Mouse (Mus musculus) hindbrain, embryonic 11.5 days (tissue): ENCODE results near the gene Clcnkb. TPM values are rescaled to one million over a fixed set of nuclear protein-coding genes. Genes with fewer than 3 reads are reported as not detected.

Source experiments
- ATAC-seq: fragments of 200-750 bp; cut with Nextera tagmentation; 2 replicates; pipeline ENCODE4 v1.8.0; 2017; ENCODE audit warnings: mild to moderate bottlenecking, moderate TSS enrichment, moderate library complexity; ENCODE audit not compliant: low FRiP score
- DNase-seq: peaks from one replicate; pipeline ENCODE4 v3.0.0-alpha.2; 2015; ENCODE audit warnings: low spot score
- H3K27ac ChIP-seq: fragments of 300-500 bp; sonication (generic); 2 replicates; pipeline ENCODE4 v1.5.1; 2014; ENCODE audit warnings: mild to moderate bottlenecking, low read depth, low read length
- H3K27me3 ChIP-seq: fragments of 300-500 bp; sonication (generic); 2 replicates; pipeline ENCODE4 v1.6.1; 2014; ENCODE audit warnings: mild to moderate bottlenecking, low read length, moderate library complexity, mixed read lengths; ENCODE audit not compliant: control insufficient read depth, insufficient read depth
- H3K36me3 ChIP-seq: fragments of 300-500 bp; sonication (generic); 2 replicates; pipeline ENCODE4 v1.6.1; 2014; ENCODE audit warnings: mild to moderate bottlenecking, low read length, moderate library complexity, mixed read lengths; ENCODE audit not compliant: control insufficient read depth, insufficient read depth
- H3K4me1 ChIP-seq: fragments of 300-500 bp; sonication (generic); replicated peaks from 2 replicates; pipeline ENCODE4 v1.6.1; 2014; ENCODE audit warnings: low read length, mixed read lengths; ENCODE audit not compliant: control insufficient read depth, insufficient read depth
- H3K4me2 ChIP-seq: fragments of 300-500 bp; sonication (generic); replicated peaks from 2 replicates; pipeline ENCODE4 v1.6.1; 2014; ENCODE audit warnings: mild to moderate bottlenecking, low read depth, low read length
- H3K4me3 ChIP-seq: fragments of 300-500 bp; sonication (generic); 2 replicates; pipeline ENCODE4 v1.5.1; 2014; ENCODE audit warnings: low read depth, low read length
- H3K9ac ChIP-seq: fragments of 300-500 bp; sonication (generic); 2 replicates; pipeline ENCODE4 v1.6.1; 2014; ENCODE audit warnings: low read depth, low read length
- H3K9me3 ChIP-seq: fragments of 300-500 bp; sonication (generic); 2 replicates; pipeline ENCODE4 v1.6.1; 2016; ENCODE audit warnings: low read length; ENCODE audit not compliant: control insufficient read depth
- WGBS: fragments of 180-500 bp; shearing (Covaris S2); extraction: QIAGEN DNeasy Blood & Tissue Kit; methylation state at CpG from one replicate; pipeline ENCODE4 v1.1.7; 2014; 5-methylcytosine and 5-hydroxymethylcytosine counted together
- polyA plus RNA-seq: library from polyadenylated mRNA; unstranded; fragments of >200 nt; fragmentation: Nextera tagmentation; extraction: Ambion mirVana; gene quantifications from 2 replicates; pipeline ENCODE4 v1.2.1, GENCODE M21; 2014

The Clcnkb gene
- polyA plus RNA-seq, 1 experiment from 2014 or later: not detected

- Histone ChIP-seq H3K9ac (no peak overlapping the region), H3K27ac (no peak overlapping the region), H3K4me1 (peaks cover 4% of the 10 kb centered on the region; the same call in 1 of the 2 replicates), H3K4me2 (no peak overlapping the region), H3K4me3 (no peak overlapping the region), H3K9me3 (no peaks in the 10 kb centered on the region), H3K27me3 (peaks cover 31% of the 10 kb centered on the region), H3K36me3 (no peaks in the 10 kb centered on the region)
- DNase-seq: no peak
- no peak for ATAC-seq
- 74% methylated on average over 7 of the region's 7 CpGs for WGBS
Observed at GRCm38 (mm10) chr4:141386150-141386549, 29.7 kb downstream of the Clcnkb start.

- Histone ChIP-seq H3K4me1 (peaks cover 4% of the 10 kb centered on the region; the same call in 1 of the 2 replicates), H3K36me3 (no peaks in the 10 kb centered on the region), H3K27ac (no peak overlapping the region), H3K4me2 (no peak overlapping the region), H3K27me3 (peaks cover 31% of the 10 kb centered on the region), H3K9me3 (no peaks in the 10 kb centered on the region), H3K9ac (no peak overlapping the region), H3K4me3 (no peak overlapping the region)
- DNase-seq (peak; percentile 82), ATAC-seq (no peak)
- 0% methylated on average over 6 of the region's 7 CpGs for WGBS
Observed at GRCm38 (mm10) chr4:141385275-141385674, 30.5 kb downstream of the Clcnkb start.

DNA sequence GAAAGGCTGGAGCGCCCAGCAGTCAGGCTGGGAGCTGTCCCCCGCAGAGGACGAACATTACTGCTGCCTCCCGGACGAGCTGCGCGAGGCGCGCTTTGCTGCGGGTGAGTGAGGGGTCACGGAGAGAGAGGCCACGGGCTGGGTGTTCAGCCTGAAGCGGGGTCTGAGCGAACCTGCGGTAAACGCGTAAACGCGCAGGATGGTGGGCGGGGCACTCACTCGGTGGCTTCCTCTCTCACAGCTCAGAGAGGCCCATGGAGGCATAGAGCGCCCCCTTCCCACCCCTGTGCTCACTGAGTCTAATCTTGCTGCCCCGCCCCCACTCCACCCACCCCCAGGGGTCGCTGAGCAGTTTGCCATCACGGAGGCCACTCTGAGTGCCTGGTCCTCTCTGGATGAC is 33.4 kb downstream of the Clcnkb start:
- peak overlapping the region; percentile 34 for H3K4me3 ChIP-seq
- H3K36me3 ChIP-seq: no peaks in the 10 kb centered on the region
- no peak overlapping the region for H3K27ac ChIP-seq
- WGBS: under 1% methylated on average over 25 of the region's 25 CpGs
- H3K9me3 ChIP-seq: no peaks in the 10 kb centered on the region
- H3K27me3 ChIP-seq: peaks cover 33% of the 10 kb centered on the region
- H3K4me2 ChIP-seq: peak overlapping the region; percentile 52
- ATAC-seq (peak; percentile 51; the same call in 1 of the 2 replicates), DNase-seq (peak; percentile 60)
- H3K4me1 ChIP-seq: peaks cover 4% of the 10 kb centered on the region; the same call in 1 of the 2 replicates
- H3K9ac ChIP-seq: peak overlapping the region; percentile 15; the same call in 1 of the 2 replicates

GRCm38 (mm10) chr4:141379674-141380073 is 36.1 kb downstream of the Clcnkb start:
- Histone ChIP-seq H3K9me3 (no peaks in the 10 kb centered on the region), H3K27ac (no peak overlapping the region), H3K4me1 (peaks cover 4% of the 10 kb centered on the region; the same call in 1 of the 2 replicates), H3K4me2 (no peak overlapping the region), H3K27me3 (peaks cover 32% of the 10 kb centered on the region), H3K9ac (no peak overlapping the region), H3K36me3 (no peaks in the 10 kb centered on the region), H3K4me3 (no peak overlapping the region)
- no peak for DNase-seq
- no peak for ATAC-seq
- WGBS: 55% methylated on average over 8 of the region's 8 CpGs

DNA sequence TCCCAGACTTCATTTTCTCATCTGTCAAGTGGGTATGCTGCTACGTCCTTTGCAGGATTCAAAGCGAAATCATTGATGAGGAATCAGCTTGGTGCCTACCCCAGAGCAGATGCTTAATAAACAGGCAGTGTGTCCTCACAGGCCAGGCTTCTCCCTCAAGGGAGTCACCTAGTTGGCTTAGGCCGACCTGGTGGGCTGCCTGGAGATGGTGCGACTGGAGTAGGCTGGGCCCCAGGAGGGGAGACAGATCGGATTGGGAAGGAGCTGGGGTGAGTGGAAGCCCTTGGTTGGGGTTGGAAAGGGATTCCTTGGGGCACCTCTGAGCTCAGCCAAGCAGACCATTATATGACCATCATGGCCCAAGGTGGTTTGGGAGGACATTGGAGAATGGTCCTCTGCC is 43.4 kb downstream of the Clcnkb start:
- H3K4me2 ChIP-seq: no peak overlapping the region
- no peaks in the 10 kb centered on the region for H3K36me3 ChIP-seq
- ATAC-seq (no peak), DNase-seq (no peak)
- no peaks in the 10 kb centered on the region for H3K9me3 ChIP-seq
- H3K9ac ChIP-seq: no peak overlapping the region
- H3K4me3 ChIP-seq: no peak overlapping the region
- H3K27ac ChIP-seq: no peak overlapping the region
- peaks cover 13% of the 10 kb centered on the region for H3K27me3 ChIP-seq
- WGBS: 92% methylated on average over 5 of the region's 5 CpGs
- no peaks in the 10 kb centered on the region for H3K4me1 ChIP-seq

DNA sequence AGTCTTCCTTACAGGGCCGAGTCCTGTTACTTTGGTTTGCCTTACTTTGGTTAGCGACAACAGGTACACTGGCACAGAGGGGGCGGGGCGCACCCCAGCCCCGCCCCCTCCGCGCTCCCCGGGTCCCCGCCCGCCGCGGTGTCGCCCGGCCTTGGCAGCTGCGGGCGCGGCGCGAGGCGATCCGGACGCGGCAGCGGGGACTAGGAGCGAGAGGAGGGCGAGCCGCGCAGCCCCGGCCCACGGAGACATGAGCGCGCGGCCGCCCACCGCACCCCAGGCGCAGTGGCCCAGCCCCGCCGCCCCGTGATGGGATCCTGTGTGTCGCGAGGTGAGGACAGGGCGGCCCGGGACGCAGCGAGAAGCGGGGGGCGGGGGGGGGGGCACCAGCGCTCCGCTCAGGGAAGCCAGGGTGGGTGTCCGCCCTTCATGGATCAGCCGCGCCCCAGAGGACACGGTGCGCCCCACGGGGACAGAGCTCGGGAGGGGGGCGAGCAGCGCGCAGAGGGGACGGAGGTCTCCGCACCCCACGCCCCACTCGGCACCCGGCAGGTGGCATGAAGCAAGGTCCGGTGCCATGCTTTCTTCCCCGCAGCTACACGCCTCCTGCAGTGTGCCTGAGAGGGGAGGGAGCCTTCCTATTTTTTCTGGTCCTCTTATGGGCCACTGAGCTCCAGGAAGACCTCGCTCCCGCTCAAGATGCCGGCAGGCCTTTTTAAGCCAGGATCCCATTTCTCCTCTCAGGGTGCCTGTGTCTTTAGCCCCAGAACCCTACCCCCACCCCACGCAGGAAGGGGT is 47.6 kb downstream of the Clcnkb start, which contains the start of gene Fam131c:
Gene Fam131c, plus strand, starts transcription at position 224 of the 795 bp plus-strand sequence.
- Histone ChIP-seq H3K9me3 (no peaks in the 10 kb centered on the region), H3K27me3 (peaks cover 31% of the 10 kb centered on the region), H3K27ac (no peak within 1 kb of the TSS), H3K9ac (peak within 1 kb of the TSS; percentile 57), H3K36me3 (no peaks in the 10 kb centered on the region), H3K4me1 (no peaks in the 10 kb centered on the region; the same call in 1 of the 2 replicates), H3K4me2 (peak within 1 kb of the TSS; percentile 99), H3K4me3 (peak within 1 kb of the TSS; percentile 53)
- ATAC-seq (peak; percentile 20; the same call in 1 of the 2 replicates), DNase-seq (peak; percentile 58)
- WGBS: 1% methylated on average over 24 of the region's 71 CpGs

GRCm38 (mm10) chr4:141365876-141366275 is 49.9 kb downstream of the Clcnkb start:
- no peak overlapping the region for H3K4me2 ChIP-seq
- no peaks in the 10 kb centered on the region; the same call in 1 of the 2 replicates for H3K4me1 ChIP-seq
- ATAC-seq: no peak
- DNase-seq: no peak
- no peaks in the 10 kb centered on the region for H3K9me3 ChIP-seq
- no peaks in the 10 kb centered on the region for H3K36me3 ChIP-seq
- WGBS: 53% methylated on average over 7 of the region's 7 CpGs
- H3K4me3 ChIP-seq: no peak overlapping the region
- H3K27ac ChIP-seq: no peak overlapping the region
- H3K27me3 ChIP-seq: peaks cover 33% of the 10 kb centered on the region
- H3K9ac ChIP-seq: no peak overlapping the region

DNA sequence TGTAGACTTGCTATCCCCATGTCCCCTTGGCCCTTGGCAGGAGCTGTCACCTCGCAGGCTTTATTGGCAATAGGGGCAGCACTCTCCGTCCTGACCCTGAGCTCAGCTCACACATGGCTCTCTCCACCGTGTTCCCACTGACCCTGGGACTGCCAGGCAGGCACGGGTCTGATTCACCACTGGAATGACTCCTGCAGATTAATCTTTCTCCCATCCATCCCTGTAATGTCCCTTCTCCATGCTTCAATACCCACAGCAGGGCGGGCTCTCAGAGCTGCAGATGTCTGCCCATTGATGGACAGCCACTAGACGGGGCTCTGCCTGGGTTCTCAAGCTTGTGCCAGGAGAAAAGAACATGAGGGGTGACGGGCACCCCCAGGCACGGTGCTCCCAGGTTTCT is 50.7 kb downstream of the Clcnkb start:
- DNase-seq (no peak), ATAC-seq (no peak)
- WGBS: 54% methylated on average over 8 of the region's 8 CpGs
- H3K4me3 ChIP-seq: no peak overlapping the region
- H3K27me3 ChIP-seq: peaks cover 33% of the 10 kb centered on the region
- no peaks in the 10 kb centered on the region; the same call in 1 of the 2 replicates for H3K4me1 ChIP-seq
- no peaks in the 10 kb centered on the region for H3K36me3 ChIP-seq
- H3K27ac ChIP-seq: no peak overlapping the region
- H3K9ac ChIP-seq: no peak overlapping the region
- no peak overlapping the region for H3K4me2 ChIP-seq
- no peaks in the 10 kb centered on the region for H3K9me3 ChIP-seq
